Mouse (Mus musculus) forelimb bud, embryonic 11.5 days (tissue): ENCODE results near the gene Mex3a.

Source experiments
- DNase-seq: peaks from one replicate; pipeline ENCODE4 v3.0.0-alpha.2; 2012; ENCODE audit warnings: low read depth, low spot score

The Mex3a gene

GRCm38 (mm10) chr3:88532299-88532674 is at the start of gene Mex3a:
Gene Mex3a, plus strand, starts transcription at chr3:88532395.
- DNase-seq = no peak

- no peak for DNase-seq
Measured at GRCm38 (mm10) chr3:88483141-88483540, 49.1 kb upstream of the Mex3a start.

GRCm38 (mm10) chr3:88483621-88484020 is 48.6 kb upstream of the Mex3a start:
- peak; percentile 84 for DNase-seq

GRCm38 (mm10) chr3:88484597-88485316 is 47.4 kb upstream of the Mex3a start:
- no peak for DNase-seq

- no peak for DNase-seq
Measured at GRCm38 (mm10) chr3:88486043-88486442, 46.2 kb upstream of the Mex3a start.

- DNase-seq = no peak
Measured at GRCm38 (mm10) chr3:88486887-88487286, 45.3 kb upstream of the Mex3a start.

GRCm38 (mm10) chr3:88487396-88487795 is 44.8 kb upstream of the Mex3a start:
- no peak for DNase-seq

- DNase-seq = no peak
Measured at GRCm38 (mm10) chr3:88493706-88494582, 38.3 kb upstream of the Mex3a start.

GRCm38 (mm10) chr3:88494836-88495628 is 37.2 kb upstream of the Mex3a start:
- DNase-seq = no peak

GRCm38 (mm10) chr3:88495741-88496415 is 36.3 kb upstream of the Mex3a start:
- no peak for DNase-seq

- no peak for DNase-seq
Measured at GRCm38 (mm10) chr3:88499580-88499979, 32.6 kb upstream of the Mex3a start.

GRCm38 (mm10) chr3:88500087-88500486 is 32.1 kb upstream of the Mex3a start:
- no peak for DNase-seq

- DNase-seq = no peak
Measured at GRCm38 (mm10) chr3:88500655-88501365, 31.4 kb upstream of the Mex3a start.

GRCm38 (mm10) chr3:88501366-88502030 is 30.7 kb upstream of the Mex3a start:
- DNase-seq = no peak

GRCm38 (mm10) chr3:88502031-88502571 is 30.1 kb upstream of the Mex3a start:
- no peak for DNase-seq

- peak; percentile 62 for DNase-seq
Measured at GRCm38 (mm10) chr3:88502641-88503504, 29.3 kb upstream of the Mex3a start.

- no peak for DNase-seq
Measured at GRCm38 (mm10) chr3:88503505-88503863, 28.7 kb upstream of the Mex3a start.

GRCm38 (mm10) chr3:88503881-88504746 is 28.1 kb upstream of the Mex3a start:
- no peak for DNase-seq
